Mouse (Mus musculus): ENCODE results near the gene Spryd7. TPM values are rescaled to one million over a fixed set of nuclear protein-coding genes. Genes with fewer than 3 reads are reported as not detected.
"Not testable (repeated sequence)": the region's sequence is repeated elsewhere in the genome, so short reads cannot be mapped to it uniquely, and the experiment has no call there.

Spryd7 gene
- polyA plus RNA-seq (2015; fragmentation: Nextera tagmentation; extraction: Ambion mirVana): 55.3 and 61.8 TPM in 2 replicates

DNA sequence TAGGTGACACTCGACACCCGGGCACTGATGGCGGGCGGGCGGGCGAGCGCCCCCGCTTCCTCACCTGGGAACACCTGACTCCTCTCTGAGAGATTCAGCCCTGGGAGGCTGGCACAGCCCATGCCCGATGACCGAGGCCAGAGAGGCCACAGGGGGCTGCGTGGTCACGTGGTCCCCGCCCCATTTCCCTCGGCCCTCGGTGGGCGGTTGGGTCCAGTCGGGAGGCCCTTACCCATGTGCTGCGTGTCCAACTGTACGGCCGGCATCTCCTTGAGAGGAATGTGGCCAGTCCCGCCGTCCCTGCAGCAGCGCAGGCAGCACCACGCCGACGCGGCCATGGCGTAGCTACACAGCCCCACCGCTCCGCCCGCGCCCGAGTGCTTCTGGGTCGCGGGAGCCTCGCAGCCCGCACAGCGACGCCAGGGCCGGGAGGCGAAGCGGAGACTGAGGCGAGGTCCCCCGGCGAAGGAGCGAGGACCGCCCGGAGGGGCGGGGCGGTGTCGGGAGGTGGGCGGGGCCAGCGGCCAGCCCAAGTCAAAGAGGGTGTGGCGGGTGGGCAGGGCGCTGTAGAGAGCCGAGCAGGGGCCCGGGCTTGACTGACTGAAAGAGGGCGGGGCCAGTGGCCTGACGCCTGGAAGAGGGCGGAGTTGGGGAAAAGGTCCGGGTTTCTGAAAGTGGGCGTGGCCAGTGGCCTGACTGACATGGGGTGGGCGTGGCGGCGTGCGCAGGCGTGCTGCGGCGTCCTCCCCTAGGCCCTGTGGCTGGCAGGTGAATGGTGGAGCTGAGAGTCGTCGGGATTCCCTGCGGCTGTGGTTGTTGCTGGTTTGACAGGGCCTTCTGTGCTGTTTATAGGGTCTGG is at the start of gene Spryd7:
Gene Spryd7 (minus strand): TSS at position 598 of the 859 bp plus-strand sequence.
- no peaks in the 10 kb centered on the region for H3K27me3 ChIP-seq (replicated peaks; ENCODE audit: control insufficient read depth, insufficient read depth, low read length)
- peak within 1 kb of the TSS; percentile 70 for H3K4me3 ChIP-seq (ENCODE audit: low read length)
- H3K9ac ChIP-seq (ENCODE audit: low read depth, low read length): peak within 1 kb of the TSS; percentile 77
- H3K4me2 ChIP-seq (ENCODE audit: low read length): peak within 1 kb of the TSS; percentile 68
- no peaks in the 10 kb centered on the region for H3K9me3 ChIP-seq (ENCODE audit: control insufficient read depth, low read length)
- no peaks in the 10 kb centered on the region for H3K4me1 ChIP-seq (ENCODE audit: control insufficient read depth, insufficient read depth, low read depth, low read length)
- H3K36me3 ChIP-seq (ENCODE audit: control insufficient read depth, insufficient read depth, low read length): no peaks in the 10 kb centered on the region
- peak within 1 kb of the TSS; percentile 84 for H3K27ac ChIP-seq (ENCODE audit: low read depth, low read length)
- under 1% methylated on average over 68 of the region's 72 CpGs for WGBS
- peak; percentile 99 for ATAC-seq

DNA sequence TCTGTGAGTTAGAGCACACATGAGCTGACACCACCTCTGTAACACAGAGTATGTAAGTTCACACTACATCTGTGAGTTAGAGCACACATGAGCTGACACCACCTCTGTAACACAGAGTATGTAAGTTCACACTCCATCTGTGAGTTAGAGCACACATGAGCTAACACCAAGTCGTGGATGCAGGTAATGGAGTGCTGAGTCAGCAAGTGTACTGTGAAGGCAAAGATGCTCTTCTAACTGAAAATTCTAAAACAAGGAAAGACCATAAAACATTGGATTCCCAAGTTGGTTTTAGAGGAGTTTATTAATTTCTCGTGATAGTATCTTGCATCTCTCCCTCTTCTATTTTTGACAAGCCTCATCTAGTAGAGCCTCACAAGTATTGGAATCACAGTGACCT is 49.4 kb upstream of the Spryd7 start:
- ATAC-seq; H3K27ac ChIP-seq (ENCODE audit: low read depth, low read length); H3K27me3 ChIP-seq (replicated peaks; ENCODE audit: control insufficient read depth, insufficient read depth, low read length); H3K9me3 ChIP-seq (ENCODE audit: control insufficient read depth, low read length); H3K9ac ChIP-seq (ENCODE audit: low read depth, low read length); H3K4me1 ChIP-seq (ENCODE audit: control insufficient read depth, insufficient read depth, low read depth, low read length); H3K4me3 ChIP-seq (ENCODE audit: low read length); H3K4me2 ChIP-seq (ENCODE audit: low read length): not testable (repeated sequence)
- H3K36me3 ChIP-seq (ENCODE audit: control insufficient read depth, insufficient read depth, low read length): peaks cover 21% of the 10 kb centered on the region
- WGBS: 93% methylated on average over 2 of the region's 2 CpGs

DNA sequence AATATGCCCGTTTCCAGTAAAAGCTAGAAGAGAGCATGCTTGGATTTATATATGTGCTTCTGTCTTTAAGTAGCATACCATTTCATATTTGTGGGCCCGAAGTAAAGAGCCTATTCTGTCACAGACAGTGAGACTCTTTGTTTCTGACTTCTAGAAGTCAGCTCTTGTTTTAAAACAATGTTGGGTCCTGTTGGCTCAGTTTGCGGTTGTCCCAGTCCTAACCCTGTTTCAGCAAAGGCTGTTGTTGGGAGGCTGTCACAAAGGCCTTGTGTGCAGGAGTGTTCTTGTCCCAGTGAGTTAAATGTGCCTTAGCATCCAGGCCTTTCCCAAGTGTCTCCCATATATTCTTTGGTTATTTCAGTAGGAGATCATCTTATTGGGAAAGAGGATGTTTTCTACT is 47.4 kb upstream of the Spryd7 start:
- Histone ChIP-seq H3K36me3 (ENCODE audit: control insufficient read depth, insufficient read depth, low read length) (peaks cover 21% of the 10 kb centered on the region), H3K27me3 (replicated peaks; ENCODE audit: control insufficient read depth, insufficient read depth, low read length) (no peaks in the 10 kb centered on the region), H3K4me1 (ENCODE audit: control insufficient read depth, insufficient read depth, low read depth, low read length) (peaks cover 13% of the 10 kb centered on the region), H3K9me3 (ENCODE audit: control insufficient read depth, low read length) (no peaks in the 10 kb centered on the region), H3K4me3 (ENCODE audit: low read length) (no peak overlapping the region), H3K27ac (ENCODE audit: low read depth, low read length) (no peak overlapping the region), H3K4me2 (ENCODE audit: low read length) (no peak overlapping the region), H3K9ac (ENCODE audit: low read depth, low read length) (no peak overlapping the region)
- WGBS: 89% methylated on average over 3 of the region's 3 CpGs
- no peak for ATAC-seq

DNA sequence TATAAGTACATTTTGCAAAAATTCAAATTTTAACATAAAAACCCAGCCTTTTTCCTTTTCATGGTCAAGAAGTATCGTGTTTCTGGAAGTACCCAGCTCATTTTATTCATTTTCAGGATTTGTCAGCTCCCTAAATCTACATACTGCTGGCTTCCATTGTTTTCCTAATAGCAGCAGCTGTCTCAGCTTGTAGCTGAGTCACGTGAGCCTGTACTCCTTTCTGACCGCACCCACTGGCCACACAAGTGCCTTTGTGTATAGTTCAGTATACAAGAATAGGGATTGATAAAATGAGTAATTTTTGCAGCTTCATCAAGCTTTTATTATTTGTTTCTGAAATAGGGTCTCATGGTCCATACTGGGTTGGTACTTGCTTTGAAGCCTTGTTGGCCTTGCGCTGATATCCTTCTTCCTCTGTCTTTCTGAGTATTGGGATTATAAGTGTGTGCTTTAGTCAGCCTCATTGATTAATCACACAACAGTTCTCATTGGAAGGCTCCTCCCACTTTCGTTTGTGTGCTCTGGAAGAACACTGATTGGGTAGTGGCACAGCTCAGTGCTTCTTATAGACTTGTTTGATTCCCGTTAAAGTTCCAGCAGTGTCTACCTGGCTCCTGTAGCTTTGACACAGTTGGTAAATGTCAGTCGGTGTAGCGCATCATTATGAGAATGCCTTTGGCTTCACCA is 46.5 kb upstream of the Spryd7 start:
- Histone ChIP-seq H3K9me3 (ENCODE audit: control insufficient read depth, low read length) (no peaks in the 10 kb centered on the region), H3K9ac (ENCODE audit: low read depth, low read length) (no peak overlapping the region), H3K27me3 (replicated peaks; ENCODE audit: control insufficient read depth, insufficient read depth, low read length) (no peaks in the 10 kb centered on the region), H3K4me1 (ENCODE audit: control insufficient read depth, insufficient read depth, low read depth, low read length) (peaks cover 13% of the 10 kb centered on the region), H3K27ac (ENCODE audit: low read depth, low read length) (no peak overlapping the region), H3K36me3 (ENCODE audit: control insufficient read depth, insufficient read depth, low read length) (peaks cover 21% of the 10 kb centered on the region), H3K4me3 (ENCODE audit: low read length) (no peak overlapping the region), H3K4me2 (ENCODE audit: low read length) (no peak overlapping the region)
- WGBS: 65% methylated on average over 8 of the region's 8 CpGs
- no peak for ATAC-seq

DNA sequence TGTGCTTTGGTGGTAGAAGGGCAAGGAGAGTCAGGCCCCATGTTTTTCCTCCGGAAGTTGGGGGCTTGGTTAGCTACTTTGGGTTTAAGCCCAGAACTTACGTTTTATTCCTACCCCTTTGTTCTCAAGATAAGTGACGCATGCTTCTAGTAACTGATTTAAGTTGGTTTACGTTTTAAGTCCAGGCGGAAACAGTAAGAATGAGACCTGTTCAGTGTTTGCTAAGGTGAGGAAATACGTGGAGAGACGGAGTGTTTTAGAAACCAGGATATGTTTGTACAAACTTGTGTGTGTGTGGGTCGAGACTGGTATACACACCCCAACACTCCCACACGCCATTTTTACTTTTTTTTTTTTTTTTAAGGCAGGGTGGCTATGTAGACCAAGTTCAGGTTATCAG is 44.7 kb upstream of the Spryd7 start:
- Histone ChIP-seq H3K4me1 (ENCODE audit: control insufficient read depth, insufficient read depth, low read depth, low read length) (peaks cover 13% of the 10 kb centered on the region), H3K4me3 (ENCODE audit: low read length) (no peak overlapping the region), H3K27ac (ENCODE audit: low read depth, low read length) (no peak overlapping the region), H3K9ac (ENCODE audit: low read depth, low read length) (no peak overlapping the region), H3K27me3 (replicated peaks; ENCODE audit: control insufficient read depth, insufficient read depth, low read length) (no peaks in the 10 kb centered on the region), H3K4me2 (ENCODE audit: low read length) (peak overlapping the region; percentile 76), H3K36me3 (ENCODE audit: control insufficient read depth, insufficient read depth, low read length) (peaks cover 14% of the 10 kb centered on the region), H3K9me3 (ENCODE audit: control insufficient read depth, low read length) (no peaks in the 10 kb centered on the region)
- ATAC-seq: no peak
- WGBS: 89% methylated on average over 9 of the region's 9 CpGs

DNA sequence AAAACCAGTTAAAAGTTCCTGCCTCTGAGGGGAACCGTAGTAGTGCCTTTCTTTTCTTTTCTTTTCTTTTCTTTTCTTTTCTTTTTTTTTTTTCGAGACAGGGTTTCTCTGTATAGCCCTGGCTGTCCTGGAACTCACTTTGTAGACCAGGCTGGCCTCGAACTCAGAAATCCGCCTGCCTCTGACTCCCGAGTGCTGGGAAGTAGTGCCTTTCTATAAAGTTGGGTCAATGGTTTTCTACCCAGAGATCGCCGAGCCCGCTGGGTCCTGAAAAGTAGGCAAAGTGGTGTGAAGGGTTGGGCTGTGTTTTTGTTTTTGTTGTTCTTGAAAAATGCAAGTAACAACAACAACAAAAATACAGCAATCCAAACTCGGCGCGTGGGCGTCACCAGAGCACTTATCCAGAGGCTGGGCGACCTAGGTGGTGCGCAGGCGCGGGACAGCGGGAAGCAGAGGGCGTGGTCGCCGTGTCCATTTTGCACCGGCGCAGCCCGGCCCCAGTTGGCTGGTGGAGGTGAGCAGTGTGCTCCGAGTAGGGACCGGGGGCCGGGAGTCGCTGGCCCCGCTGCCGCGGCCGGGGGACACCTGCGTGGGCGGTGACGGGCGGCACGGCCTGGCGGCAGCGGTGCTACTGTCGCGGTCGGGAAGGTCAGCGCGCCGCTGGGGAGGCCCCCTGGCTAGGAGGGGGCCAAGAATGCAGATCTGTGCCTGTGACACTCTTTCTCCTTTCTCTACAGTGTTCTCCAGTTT is 42.5 kb upstream of the Spryd7 start:
- Histone ChIP-seq H3K36me3 (ENCODE audit: control insufficient read depth, insufficient read depth, low read length) (peaks cover 2% of the 10 kb centered on the region), H3K9me3 (ENCODE audit: control insufficient read depth, low read length) (no peaks in the 10 kb centered on the region), H3K9ac (ENCODE audit: low read depth, low read length) (peak overlapping the region; percentile 97), H3K4me3 (ENCODE audit: low read length) (peak overlapping the region; percentile 58), H3K27me3 (replicated peaks; ENCODE audit: control insufficient read depth, insufficient read depth, low read length) (no peaks in the 10 kb centered on the region), H3K4me2 (ENCODE audit: low read length) (peak overlapping the region; percentile 76), H3K4me1 (ENCODE audit: control insufficient read depth, insufficient read depth, low read depth, low read length) (peaks cover 13% of the 10 kb centered on the region), H3K27ac (ENCODE audit: low read depth, low read length) (peak overlapping the region; percentile 63)
- WGBS: 7% methylated on average over 41 of the region's 44 CpGs
- peak; percentile 98 for ATAC-seq

DNA sequence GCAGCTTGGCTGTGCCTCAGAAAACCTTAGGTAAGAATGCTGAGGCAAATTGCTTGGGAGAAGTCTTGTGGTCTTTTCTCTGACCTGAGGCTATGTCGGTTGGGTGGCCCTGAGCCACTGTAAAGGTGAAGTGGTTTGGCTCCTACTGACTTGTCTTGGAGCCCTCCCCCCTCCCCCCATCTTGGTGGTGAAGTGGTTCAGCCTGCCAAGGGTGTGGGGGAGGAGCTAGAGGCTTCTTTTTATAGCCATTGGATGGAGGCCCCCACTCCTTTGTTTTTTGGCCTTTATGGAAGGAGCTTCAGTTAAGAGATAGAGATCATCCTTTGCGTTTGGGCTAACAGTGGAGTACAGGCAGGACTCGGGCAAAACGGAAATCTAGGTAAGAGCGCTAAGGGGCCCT is 41.3 kb upstream of the Spryd7 start, which contains the start of gene Trim13:
Gene Trim13 (plus strand): TSS at position 280 of the 400 bp plus-strand sequence.
- no peak within 1 kb of the TSS for H3K27ac ChIP-seq (ENCODE audit: low read depth, low read length)
- H3K4me3 ChIP-seq (ENCODE audit: low read length): peak within 1 kb of the TSS; percentile 58
- H3K4me2 ChIP-seq (ENCODE audit: low read length): peak within 1 kb of the TSS; percentile 76
- no peaks in the 10 kb centered on the region for H3K9me3 ChIP-seq (ENCODE audit: control insufficient read depth, low read length)
- H3K4me1 ChIP-seq (ENCODE audit: control insufficient read depth, insufficient read depth, low read depth, low read length): peaks cover 13% of the 10 kb centered on the region
- no peaks in the 10 kb centered on the region for H3K27me3 ChIP-seq (replicated peaks; ENCODE audit: control insufficient read depth, insufficient read depth, low read length)
- ATAC-seq: no peak
- WGBS: 59% methylated on average over 5 of the region's 5 CpGs
- H3K9ac ChIP-seq (ENCODE audit: low read depth, low read length): peak within 1 kb of the TSS; percentile 97; the same call in 1 of the 2 replicates
- no peaks in the 10 kb centered on the region for H3K36me3 ChIP-seq (ENCODE audit: control insufficient read depth, insufficient read depth, low read length)

DNA sequence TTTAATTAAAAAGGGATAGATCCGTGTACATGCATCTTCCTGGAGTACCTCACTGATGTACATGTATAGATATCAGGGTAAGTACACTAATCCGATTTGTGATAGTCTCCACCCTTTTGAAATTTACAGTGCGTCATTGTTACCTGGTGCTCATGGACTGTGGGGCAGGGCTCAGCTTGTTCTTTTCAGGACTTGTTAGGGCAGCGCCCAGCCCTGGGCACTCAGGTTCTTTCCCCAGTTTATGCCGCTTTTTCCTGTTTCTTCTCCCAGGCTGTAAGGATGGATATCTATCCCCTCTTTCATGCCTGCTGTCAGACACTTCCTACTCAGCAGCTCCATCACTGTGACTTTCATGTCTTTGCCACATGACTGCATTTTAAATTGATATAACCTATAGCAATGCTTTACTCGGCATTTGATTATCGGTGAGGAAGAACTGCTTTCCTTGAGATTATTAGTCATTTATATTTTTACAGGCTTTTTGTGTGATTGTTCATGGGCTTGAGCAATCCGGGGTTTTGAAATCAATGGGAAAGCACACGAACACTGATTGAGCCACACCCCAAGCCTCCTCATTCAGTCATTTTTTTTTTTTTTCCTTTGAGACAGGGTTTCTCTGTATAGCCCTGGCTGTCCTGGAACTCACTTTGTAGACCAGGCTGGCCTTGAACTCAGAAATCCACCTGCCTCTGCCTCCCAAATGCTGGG is 40.2 kb upstream of the Spryd7 start:
- no peaks in the 10 kb centered on the region for H3K9me3 ChIP-seq (ENCODE audit: control insufficient read depth, low read length)
- ATAC-seq: no peak
- H3K36me3 ChIP-seq (ENCODE audit: control insufficient read depth, insufficient read depth, low read length): no peaks in the 10 kb centered on the region
- no peak overlapping the region for H3K27ac ChIP-seq (ENCODE audit: low read depth, low read length)
- no peak overlapping the region for H3K4me3 ChIP-seq (ENCODE audit: low read length)
- no peak overlapping the region for H3K9ac ChIP-seq (ENCODE audit: low read depth, low read length)
- 91% methylated on average over 9 of the region's 9 CpGs for WGBS
- H3K4me2 ChIP-seq (ENCODE audit: low read length): no peak overlapping the region
- H3K4me1 ChIP-seq (ENCODE audit: control insufficient read depth, insufficient read depth, low read depth, low read length): peaks cover 11% of the 10 kb centered on the region
- H3K27me3 ChIP-seq (replicated peaks; ENCODE audit: control insufficient read depth, insufficient read depth, low read length): no peaks in the 10 kb centered on the region
